Mouse (Mus musculus): ENCODE measurements around the gene Ints1. TPM values are rescaled to one million over a fixed set of nuclear protein-coding genes. Genes with fewer than 3 reads are reported as not detected.

Ints1 gene
- polyA plus RNA-seq, 1 experiment from 2014 or later = 7.9 TPM

DNA sequence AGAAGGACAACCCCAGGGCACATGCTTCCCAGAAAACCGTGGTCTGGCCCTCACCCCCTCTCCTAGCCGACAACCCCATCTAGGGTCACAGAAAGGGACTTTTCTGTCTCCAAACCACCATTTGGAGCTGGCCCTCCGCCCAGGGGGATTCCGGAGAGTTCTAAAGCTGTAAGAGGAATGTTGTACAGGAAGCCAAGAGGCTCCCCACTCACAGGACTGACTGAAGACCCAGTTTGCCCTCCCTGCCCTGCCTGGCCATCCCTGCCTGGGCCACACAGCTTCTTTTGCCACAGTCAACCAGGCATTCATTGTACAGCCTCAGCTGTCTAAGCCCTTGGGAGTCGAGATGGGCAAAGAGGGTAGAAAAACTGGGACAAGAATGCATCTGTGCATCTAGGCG is 56.9 kb downstream of the Ints1 start:
- DNase-seq (ENCODE audit: low spot score) (no peak), ATAC-seq (ENCODE audit: low FRiP score, low TSS enrichment) (no peak; the same call in 1 of the 2 replicates)
- Histone ChIP-seq H3K9me3 (ENCODE audit: control insufficient read depth, low read length) (no peaks in the 10 kb centered on the region), H3K4me1 (replicated peaks; ENCODE audit: control insufficient read depth, insufficient read depth) (no peaks in the 10 kb centered on the region), H3K4me3 (ENCODE audit: low read depth, low read length) (no peak overlapping the region), H3K27ac (replicated peaks) (peak overlapping the region; percentile 35; the same call in 1 of the 2 replicates), H3K27me3 (ENCODE audit: control insufficient read depth, insufficient read depth, low read length) (no peaks in the 10 kb centered on the region), H3K9ac (ENCODE audit: low read length) (peak overlapping the region; percentile 31; the same call in 1 of the 2 replicates), H3K4me2 (replicated peaks; ENCODE audit: low read depth) (no peak overlapping the region), H3K36me3 (ENCODE audit: control insufficient read depth, insufficient read depth, low read length) (no peaks in the 10 kb centered on the region)
- TF ChIP-seq CTCF (IDR thresholded peaks at IDR 0.05; ENCODE audit: low read depth) (no peak), EP300 (optimal IDR thresholded peaks at IDR 0.05) (no peak)
- WGBS = 51% methylated on average over 6 of the region's 6 CpGs

DNA sequence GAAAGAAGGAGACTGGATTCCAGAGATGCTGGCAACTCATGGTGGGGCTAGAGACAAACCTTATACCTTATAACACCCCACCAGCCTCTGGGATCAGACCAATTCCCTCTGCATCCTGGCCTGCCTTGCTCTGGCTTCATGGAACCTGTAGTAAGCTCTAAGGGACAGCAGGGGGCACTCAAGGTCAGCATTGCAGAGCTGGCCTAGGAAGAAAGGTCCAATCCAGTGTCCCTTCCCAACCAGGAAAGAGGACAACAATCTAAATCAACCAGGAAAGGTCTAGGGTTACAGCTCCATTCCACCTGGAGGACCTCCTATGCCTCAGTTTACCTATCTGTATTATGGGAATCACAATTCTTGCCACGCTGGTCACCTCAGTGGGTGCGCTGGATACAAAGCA is 57.8 kb downstream of the Ints1 start:
- Histone ChIP-seq H3K4me3 (ENCODE audit: low read depth, low read length) (no peak overlapping the region), H3K9ac (ENCODE audit: low read length) (0 out of 2 replicates have a peak overlapping the region, but pooled peaks have one; percentile 23), H3K27ac (replicated peaks) (peak overlapping the region; percentile 35; the same call in 1 of the 2 replicates), H3K27me3 (ENCODE audit: control insufficient read depth, insufficient read depth, low read length) (no peaks in the 10 kb centered on the region), H3K9me3 (ENCODE audit: control insufficient read depth, low read length) (no peaks in the 10 kb centered on the region), H3K4me2 (replicated peaks; ENCODE audit: low read depth) (no peak overlapping the region), H3K36me3 (ENCODE audit: control insufficient read depth, insufficient read depth, low read length) (no peaks in the 10 kb centered on the region), H3K4me1 (replicated peaks; ENCODE audit: control insufficient read depth, insufficient read depth) (no peaks in the 10 kb centered on the region)
- TF ChIP-seq EP300 (optimal IDR thresholded peaks at IDR 0.05) = no peak
- peak; percentile 98 for TF ChIP-seq CTCF (IDR thresholded peaks at IDR 0.05; ENCODE audit: low read depth)
- ATAC-seq (ENCODE audit: low FRiP score, low TSS enrichment) (peak; percentile 36), DNase-seq (ENCODE audit: low spot score) (peak; percentile 63)
- 100% methylated on average over 2 of the region's 2 CpGs for WGBS

DNA sequence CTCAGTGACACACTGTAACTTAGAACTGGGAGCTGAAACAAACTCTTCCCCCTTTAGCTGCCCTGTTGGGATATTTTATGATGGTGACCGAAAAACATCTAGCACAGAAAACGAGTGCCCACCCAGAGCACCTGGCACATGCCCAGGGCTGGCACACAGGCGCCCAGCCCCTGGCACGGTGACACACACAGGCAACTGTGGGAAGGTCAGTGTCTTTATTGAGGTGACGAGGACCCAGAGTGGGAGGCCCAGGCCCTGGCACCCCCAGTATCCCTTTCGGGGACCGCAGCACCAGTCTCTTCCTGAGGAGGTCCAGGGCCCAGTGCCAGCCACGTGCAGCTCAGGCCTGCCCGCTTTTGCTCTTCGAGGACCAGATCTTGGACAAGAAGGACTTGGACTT is 69.0 kb downstream of the Ints1 start:
- 0 out of 2 replicates have a peak, but pooled peaks cover 8% of the 10 kb centered on the region for H3K36me3 ChIP-seq (ENCODE audit: control insufficient read depth, insufficient read depth, low read length)
- ATAC-seq (ENCODE audit: low FRiP score, low TSS enrichment) = no peak
- whole genome bisulfite sequencing = 87% methylated on average over 10 of the region's 10 CpGs

GRCm38 (mm10) chr5:139702905-139703304 is 72.6 kb downstream of the Ints1 start:
- no peak overlapping the region for H3K4me3 ChIP-seq (ENCODE audit: low read depth, low read length)
- WGBS = 69% methylated on average over 2 of the region's 2 CpGs
- no peak overlapping the region for H3K27ac ChIP-seq (replicated peaks)
- no peaks in the 10 kb centered on the region for H3K9me3 ChIP-seq (ENCODE audit: control insufficient read depth, low read length)
- peak; percentile 64 for ATAC-seq (ENCODE audit: low FRiP score, low TSS enrichment)
- no peaks in the 10 kb centered on the region for H3K36me3 ChIP-seq (ENCODE audit: control insufficient read depth, insufficient read depth, low read length)
- no peak overlapping the region for H3K4me2 ChIP-seq (replicated peaks; ENCODE audit: low read depth)
- no peak for DNase-seq (ENCODE audit: low spot score)
- TF ChIP-seq EP300 (optimal IDR thresholded peaks at IDR 0.05) (no peak), CTCF (IDR thresholded peaks at IDR 0.05; ENCODE audit: low read depth) (peak; percentile 66)
- H3K4me1 ChIP-seq (replicated peaks; ENCODE audit: control insufficient read depth, insufficient read depth) = no peaks in the 10 kb centered on the region
- no peaks in the 10 kb centered on the region for H3K27me3 ChIP-seq (ENCODE audit: control insufficient read depth, insufficient read depth, low read length)
- no peak overlapping the region for H3K9ac ChIP-seq (ENCODE audit: low read length)

More for the DNA sequence above, 69.0 kb downstream of the Ints1 start:
- TF ChIP-seq EP300 (optimal IDR thresholded peaks at IDR 0.05) (no peak), CTCF (IDR thresholded peaks at IDR 0.05; ENCODE audit: low read depth) (no peak)
- no peak overlapping the region for H3K4me3 ChIP-seq (ENCODE audit: low read depth, low read length)
- DNase-seq (ENCODE audit: low spot score) = no peak
- H3K9me3 ChIP-seq (ENCODE audit: control insufficient read depth, low read length) = no peaks in the 10 kb centered on the region
- H3K27me3 ChIP-seq (ENCODE audit: control insufficient read depth, insufficient read depth, low read length) = no peaks in the 10 kb centered on the region
- H3K9ac ChIP-seq (ENCODE audit: low read length) = no peak overlapping the region
- H3K4me2 ChIP-seq (replicated peaks; ENCODE audit: low read depth) = no peak overlapping the region
- no peaks in the 10 kb centered on the region for H3K4me1 ChIP-seq (replicated peaks; ENCODE audit: control insufficient read depth, insufficient read depth)
- H3K27ac ChIP-seq (replicated peaks) = no peak overlapping the region

- H3K4me3 ChIP-seq (ENCODE audit: low read depth, low read length) = no peak overlapping the region
- ATAC-seq (ENCODE audit: low FRiP score, low TSS enrichment) (peak; percentile 64), DNase-seq (ENCODE audit: low spot score) (no peak)
- H3K4me1 ChIP-seq (replicated peaks; ENCODE audit: control insufficient read depth, insufficient read depth) = no peaks in the 10 kb centered on the region
- 32% methylated on average over 9 of the region's 10 CpGs for WGBS
- H3K4me2 ChIP-seq (replicated peaks; ENCODE audit: low read depth) = no peak overlapping the region
- H3K27me3 ChIP-seq (ENCODE audit: control insufficient read depth, insufficient read depth, low read length) = no peaks in the 10 kb centered on the region
- H3K36me3 ChIP-seq (ENCODE audit: control insufficient read depth, insufficient read depth, low read length) = no peaks in the 10 kb centered on the region
- no peak for TF ChIP-seq EP300 (optimal IDR thresholded peaks at IDR 0.05)
- TF ChIP-seq CTCF (IDR thresholded peaks at IDR 0.05; ENCODE audit: low read depth) = no peak
- H3K9me3 ChIP-seq (ENCODE audit: control insufficient read depth, low read length) = no peaks in the 10 kb centered on the region
- no peak overlapping the region for H3K9ac ChIP-seq (ENCODE audit: low read length)
- no peak overlapping the region for H3K27ac ChIP-seq (replicated peaks)
Measured at GRCm38 (mm10) chr5:139702236-139702635, 73.2 kb downstream of the Ints1 start.

Small RNA genes within 50 kb of the gene (microRNA-seq; reads per million reads assigned to microRNA genes)
- not detected for gene Mir7037

Other genes with a start within 250 kb of the Ints1 start
- gene Uncx, start 232.2 kb downstream of the Ints1 start, polyA plus RNA-seq (2015; fragmentation: Nextera tagmentation; extraction: Ambion mirVana) = not detected in 2 replicates
- 6.6 and 8.7 TPM in 2 replicates for gene Micall2, start 39.3 kb downstream of the Ints1 start, polyA plus RNA-seq (2015; fragmentation: Nextera tagmentation; extraction: Ambion mirVana)
- gene Mafk, start 15.8 kb upstream of the Ints1 start, polyA plus RNA-seq (2015; fragmentation: Nextera tagmentation; extraction: Ambion mirVana) = 19.4 TPM in 2 replicates
- gene Tmem184a, start 44.2 kb upstream of the Ints1 start, polyA plus RNA-seq (2015; fragmentation: Nextera tagmentation; extraction: Ambion mirVana) = 72.0 and 84.3 TPM in 2 replicates
- not detected in 2 replicates for gene Gm26938, start 50.7 kb upstream of the Ints1 start, polyA plus RNA-seq (2015; fragmentation: Nextera tagmentation; extraction: Ambion mirVana)
- gene Psmg3, start 51.2 kb upstream of the Ints1 start, polyA plus RNA-seq (2015; fragmentation: Nextera tagmentation; extraction: Ambion mirVana) = 50.6 and 51.0 TPM in 2 replicates
- 0.12 and 0.13 TPM in 2 replicates for gene Elfn1, start 132.3 kb upstream of the Ints1 start, polyA plus RNA-seq (2015; fragmentation: Nextera tagmentation; extraction: Ambion mirVana)

Data from stomach, postnatal 0 days (tissue).